Mouse (Mus musculus) hematopoietic stem cell, adult 5-6 weeks (primary cell): ENCODE results near the gene Snx8. TPM values are rescaled to one million over a fixed set of nuclear protein-coding genes. Genes with fewer than 3 reads are reported as not detected.
A peak's percentile ranks its signal among the peaks of the same experiment; 100 is the strongest.

Source experiments
- ATAC-seq, 2 experiments: fragments of 125-278 bp in 1 of 2; replicated peaks in 1 of 2; 2 replicates each; pipeline ENCODE4 v1.8.0; 2016 to 2017; ENCODE audit warnings: inconsistent platforms in 2 of 2, mild to moderate bottlenecking in 2 of 2, moderate number of reproducible peaks in 2 of 2, low read depth in 1 of 2, moderate TSS enrichment in 1 of 2; ENCODE audit not compliant: low FRiP score in 2 of 2, poor library complexity in 2 of 2, severe bottlenecking in 2 of 2, insufficient read depth in 1 of 2, low TSS enrichment in 1 of 2
- total RNA-seq: library from RNA; stranded (forward); fragments of 172-1452, 232-1000 nt; gene quantifications from 2 replicates; pipeline ENCODE4 v1.2.3, GENCODE M21; 2017

Snx8 gene
- total RNA-seq, result 3.4 and 5.4 TPM in 2 replicates

DNA sequence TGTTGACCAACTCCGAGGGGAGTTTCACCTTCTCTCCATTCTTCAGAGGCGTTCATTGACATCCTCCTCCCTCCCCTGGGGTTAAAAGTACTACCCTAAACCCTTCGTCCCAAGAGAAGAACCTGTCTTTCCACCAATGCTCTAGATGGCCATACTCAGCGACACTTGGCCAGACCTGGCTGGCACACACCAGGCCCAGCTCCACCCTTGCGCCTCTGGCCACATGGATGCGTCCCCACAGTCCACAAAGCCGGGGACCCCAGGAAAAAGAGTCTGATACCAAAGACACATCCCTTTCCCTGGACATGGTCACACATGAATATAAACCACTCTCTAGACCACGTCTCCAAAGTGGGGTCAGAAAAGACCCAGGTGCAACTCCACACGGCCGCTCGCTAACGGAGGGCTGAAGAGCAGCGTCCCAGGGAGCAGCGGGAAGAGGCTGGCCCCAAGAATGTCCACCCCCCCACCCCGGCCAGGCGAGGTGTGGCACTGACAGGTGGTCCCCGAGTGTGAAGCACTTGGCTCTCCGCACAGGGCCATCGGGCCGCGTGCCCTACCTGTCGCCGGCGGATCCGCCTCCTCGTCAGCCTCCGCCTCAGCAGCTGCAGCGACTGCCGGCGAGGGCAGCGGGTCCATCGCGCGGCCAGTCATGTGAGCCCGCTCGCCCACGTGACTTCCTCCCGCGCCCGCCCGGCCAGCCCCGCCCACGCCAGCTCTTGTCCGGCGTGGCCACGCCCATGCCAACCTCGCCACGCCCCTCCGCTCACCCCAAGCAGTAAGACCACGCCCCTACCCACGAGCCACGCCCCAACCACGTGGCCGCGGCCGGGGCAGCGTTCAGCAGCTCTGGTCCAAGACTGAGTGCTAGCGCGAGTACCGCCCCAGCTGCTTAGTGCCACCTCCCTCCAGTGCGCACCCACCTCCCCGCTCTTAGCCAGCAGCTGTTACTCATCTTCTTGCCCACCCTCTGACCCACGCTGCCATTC, at the start of gene Snx8:
Snx8 (minus strand) TSS at position 675 of the 989 bp plus-strand sequence.
- ATAC-seq, result peak; percentile 87 to 95

DNA sequence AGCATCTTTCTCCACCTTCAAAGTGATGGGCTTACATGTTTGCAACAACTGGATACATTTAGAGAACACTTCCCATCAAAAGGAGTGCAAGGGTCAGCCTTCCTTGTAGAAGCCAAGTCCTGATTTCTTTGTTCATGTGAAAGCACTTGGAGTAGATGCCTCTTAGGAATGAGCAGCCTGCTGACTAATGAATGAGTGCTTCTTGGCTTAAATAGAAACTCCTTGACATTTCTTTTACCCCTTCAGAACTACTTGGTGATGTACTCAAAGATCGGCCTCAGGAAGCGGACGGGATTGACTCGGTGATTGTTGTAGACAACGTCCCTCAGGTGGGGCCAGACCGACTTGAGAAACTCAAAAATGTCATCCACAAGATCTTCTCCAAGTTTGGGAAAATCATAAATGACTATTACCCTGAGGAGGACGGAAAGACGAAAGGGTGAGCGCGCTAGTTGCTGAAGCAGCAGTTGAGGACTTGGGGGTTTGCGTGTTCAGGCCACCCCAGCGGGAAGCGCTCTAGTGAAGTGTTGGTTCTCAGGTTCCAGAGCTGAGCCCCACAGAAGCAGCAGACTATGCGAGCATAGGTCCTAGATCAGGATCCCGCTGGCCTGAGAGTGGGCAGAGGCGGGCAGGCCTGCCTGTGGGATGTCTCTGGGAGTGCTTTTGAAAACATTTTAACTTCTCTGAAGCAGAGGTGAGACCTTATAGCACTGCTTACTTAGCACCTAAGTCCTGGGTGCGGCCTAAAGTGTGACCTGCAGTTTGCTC, 36.1 kb upstream of the Snx8 start:
- no peak for ATAC-seq

GRCm38 (mm10) chr5:140420616-140421015, 31.6 kb upstream of the Snx8 start:
- ATAC-seq, result no peak

DNA sequence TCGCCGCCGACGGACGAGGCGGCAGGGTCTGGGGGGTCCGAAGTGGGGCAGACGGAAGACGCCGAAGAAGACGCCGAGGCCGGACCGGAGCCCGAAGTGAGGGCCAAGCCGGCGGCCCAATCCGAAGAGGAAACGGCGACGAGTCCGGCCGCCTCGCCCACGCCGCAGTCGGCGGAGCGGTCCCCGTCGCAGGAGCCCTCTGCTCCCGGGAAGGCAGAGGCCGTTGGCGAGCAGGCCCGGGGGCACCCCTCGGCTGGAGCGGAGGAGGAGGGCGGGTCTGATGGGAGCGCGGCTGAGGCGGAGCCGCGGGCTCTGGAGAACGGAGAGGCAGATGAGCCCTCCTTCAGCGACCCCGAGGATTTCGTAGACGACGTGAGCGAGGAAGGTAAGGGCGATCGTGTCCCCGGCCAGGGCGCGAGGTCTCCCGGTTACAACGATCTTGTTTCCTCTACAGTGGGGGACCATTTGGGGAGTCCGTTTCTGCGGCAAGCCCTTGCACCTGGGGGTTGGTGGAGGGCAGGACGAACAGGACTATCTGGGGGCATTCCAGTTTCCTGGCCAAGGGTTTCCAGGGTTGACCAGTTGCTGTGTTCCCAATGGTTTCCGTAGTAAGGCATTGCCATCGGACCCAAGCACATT, 30.5 kb upstream of the Snx8 start:
- ATAC-seq, result 0 out of 4 replicates have a peak, but pooled peaks of 1 of the 2 experiments have one; percentile 7

GRCm38 (mm10) chr5:140418489-140419441, 29.7 kb upstream of the Snx8 start, which contains the start of gene Eif3b:
Gene Eif3b (plus strand): TSS chr5:140419328.
- peak; percentile 86 to 90 for ATAC-seq

- ATAC-seq, result no peak
Observed at GRCm38 (mm10) chr5:140418106-140418488, 29.0 kb upstream of the Snx8 start.

GRCm38 (mm10) chr5:140414647-140415046, 25.6 kb upstream of the Snx8 start:
- ATAC-seq, result no peak

GRCm38 (mm10) chr5:140411339-140411738, 22.3 kb upstream of the Snx8 start:
- ATAC-seq, result peak; percentile 46 to 62; a peak in 3 of 4 replicates

GRCm38 (mm10) chr5:140408801-140409200, 19.7 kb upstream of the Snx8 start:
- no peak for ATAC-seq

- ATAC-seq, result 0 out of 4 replicates have a peak, but pooled peaks of 1 of the 2 experiments have one; percentile 17
Observed at GRCm38 (mm10) chr5:140406666-140407065, 17.6 kb upstream of the Snx8 start.

DNA sequence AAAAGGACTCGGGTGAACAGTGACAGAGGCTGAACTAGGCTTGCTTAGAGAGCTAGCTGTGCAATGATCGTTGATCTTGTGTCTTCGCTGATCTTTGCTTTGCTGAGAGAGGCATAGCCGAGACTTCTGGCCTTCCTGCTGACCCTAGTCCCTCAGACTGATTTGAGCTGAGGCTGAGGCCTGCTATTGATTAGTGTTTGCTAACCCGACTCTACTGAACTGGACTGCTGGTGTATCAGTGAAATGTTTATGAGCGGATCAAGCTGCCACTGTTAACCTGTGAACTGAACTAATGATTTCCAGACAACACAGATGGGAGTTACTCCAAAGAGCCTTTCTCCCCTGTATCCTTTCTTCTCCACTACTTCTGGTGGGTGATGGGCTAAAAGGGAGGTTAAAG, 16.1 kb upstream of the Snx8 start:
- no peak for ATAC-seq

- ATAC-seq, result no peak
Observed at GRCm38 (mm10) chr5:140402640-140403270, 13.7 kb upstream of the Snx8 start.

- ATAC-seq, result peak; percentile 32 to 58; a peak in 1 of 4 replicates
Observed at GRCm38 (mm10) chr5:140396166-140396940, 7.3 kb upstream of the Snx8 start.

DNA sequence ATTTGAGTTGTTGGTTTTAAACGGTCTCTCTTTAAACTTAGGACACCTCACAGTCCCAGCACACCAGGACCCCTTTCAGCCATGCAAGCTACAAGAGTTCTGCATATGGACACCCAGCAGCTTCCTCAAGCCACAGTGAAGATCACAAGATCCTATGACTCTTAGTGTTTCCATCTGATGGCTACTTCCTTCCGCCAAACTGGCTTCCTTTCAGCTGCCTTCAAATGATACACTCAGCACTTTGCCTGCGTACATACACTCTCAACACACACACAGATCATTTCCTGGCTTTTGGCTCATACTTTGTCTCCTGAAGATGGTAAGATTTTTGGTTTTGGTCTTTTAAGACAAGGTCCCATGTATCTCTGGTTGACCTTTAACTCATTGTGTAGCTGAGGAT, 3.6 kb upstream of the Snx8 start:
- ATAC-seq, result no peak

DNA sequence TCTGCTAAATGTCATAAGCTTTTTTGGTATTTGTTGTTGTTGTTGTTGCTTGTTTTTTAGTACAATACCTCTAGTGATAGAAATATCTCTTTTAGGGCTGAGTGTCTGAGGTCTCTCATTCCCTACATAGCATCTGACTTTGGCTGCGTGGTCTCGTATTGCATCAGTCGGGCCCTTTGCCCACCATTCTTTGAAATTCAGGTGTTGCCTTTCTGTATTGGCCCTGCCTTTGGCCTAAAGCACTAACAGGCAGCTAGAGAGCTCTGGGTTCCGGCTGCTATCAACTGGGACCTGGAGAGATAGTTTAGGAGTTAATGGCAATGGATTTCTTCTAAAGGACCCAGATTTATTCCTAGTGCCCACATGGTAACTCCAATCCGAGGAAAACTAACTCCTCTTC, 2.9 kb upstream of the Snx8 start:
- ATAC-seq, result no peak
